Mouse (Mus musculus) midbrain, embryonic 16.5 days (tissue): ENCODE data around the gene Oas3. TPM values are rescaled to one million over a fixed set of nuclear protein-coding genes. Genes with fewer than 3 reads are reported as not detected.

ENCODE experiments used
- ATAC-seq: fragments of 200-750 bp; cut with Nextera tagmentation; 2 replicates; pipeline ENCODE4 v1.8.0; 2017; ENCODE audit warnings: moderate TSS enrichment
- H3K27ac ChIP-seq: fragments of 300-500 bp; sonication (generic); 2 replicates; pipeline ENCODE4 v1.5.1; 2014; ENCODE audit warnings: mild to moderate bottlenecking, low read length, mixed read lengths
- H3K27me3 ChIP-seq: fragments of 300-500 bp; sonication (generic); 2 replicates; pipeline ENCODE4 v1.6.1; 2014; ENCODE audit warnings: low read depth, low read length, mixed read lengths; ENCODE audit not compliant: control insufficient read depth, insufficient read depth
- H3K36me3 ChIP-seq: fragments of 300-500 bp; sonication (generic); 2 replicates; pipeline ENCODE4 v1.6.1; 2014; ENCODE audit warnings: mild to moderate bottlenecking, low read length, moderate library complexity, mixed read lengths; ENCODE audit not compliant: control insufficient read depth, insufficient read depth
- H3K4me1 ChIP-seq: fragments of 300-500 bp; sonication (generic); 2 replicates; pipeline ENCODE4 v1.6.1; 2014; ENCODE audit warnings: mild to moderate bottlenecking, low read length, mixed read lengths; ENCODE audit not compliant: control insufficient read depth, insufficient read depth
- H3K4me2 ChIP-seq: fragments of 300-500 bp; sonication (generic); 2 replicates; pipeline ENCODE4 v1.6.1; 2014; ENCODE audit warnings: mild to moderate bottlenecking, low read length, mixed read lengths
- H3K4me3 ChIP-seq: fragments of 300-500 bp; sonication (generic); 2 replicates; pipeline ENCODE4 v1.5.1; 2014; ENCODE audit warnings: low read depth, mild to moderate bottlenecking, low read length, moderate library complexity, mixed read lengths
- H3K9ac ChIP-seq: fragments of 300-500 bp; sonication (generic); 2 replicates; pipeline ENCODE4 v1.6.1; 2014; ENCODE audit warnings: low read depth, low read length, mixed read lengths
- H3K9me3 ChIP-seq: fragments of 300-500 bp; sonication (generic); replicated peaks from 2 replicates; pipeline ENCODE4 v1.6.1; 2014; ENCODE audit warnings: mild to moderate bottlenecking, low read length, mixed read lengths; ENCODE audit not compliant: control insufficient read depth, poor library complexity, severe bottlenecking
- WGBS: fragments of 180-500 bp; shearing (Covaris S2); extraction: QIAGEN DNeasy Blood & Tissue Kit; methylation state at CpG from one replicate; pipeline ENCODE4 v1.1.7; 2014; 5-methylcytosine and 5-hydroxymethylcytosine counted together
- polyA plus RNA-seq: library from polyadenylated mRNA; unstranded; fragments of >200 nt; fragmentation: Nextera tagmentation; extraction: Ambion mirVana; gene quantifications from 2 replicates; pipeline ENCODE4 v1.2.1, GENCODE M21; 2015

Gene Oas3
- polyA plus RNA-seq, 1 experiment from 2014 or later = 1.1 TPM

GRCm38 (mm10) chr5:120703660-120704059, 73.8 kb downstream of the Oas3 start:
- Histone ChIP-seq H3K27me3 (no peaks in the 10 kb centered on the region), H3K4me3 (no peak overlapping the region), H3K36me3 (no peaks in the 10 kb centered on the region), H3K4me1 (peaks cover 47% of the 10 kb centered on the region), H3K4me2 (no peak overlapping the region), H3K9ac (no peak overlapping the region), H3K9me3 (no peaks in the 10 kb centered on the region), H3K27ac (no peak overlapping the region)
- ATAC-seq = no peak
- WGBS = 91% methylated on average over 3 of the region's 3 CpGs

Other genes with a start within 250 kb of the Oas3 start
- gene Tpcn1, start 189.0 kb downstream of the Oas3 start, polyA plus RNA-seq = 13.1 and 13.5 TPM in 2 replicates
- gene Iqcd, start 188.6 kb downstream of the Oas3 start, polyA plus RNA-seq = 2.0 and 2.1 TPM in 2 replicates
- 27.2 and 33.1 TPM in 2 replicates for gene Rita1, start 165.1 kb downstream of the Oas3 start, polyA plus RNA-seq
- gene Ddx54, start 164.9 kb downstream of the Oas3 start, polyA plus RNA-seq = 38.7 and 39.9 TPM in 2 replicates
- gene Cfap73, start 143.4 kb downstream of the Oas3 start, polyA plus RNA-seq = 0.47 and 1.2 TPM in 2 replicates
- gene Rasal1, start 128.8 kb downstream of the Oas3 start, polyA plus RNA-seq = 2.4 and 4.9 TPM in 2 replicates
- gene Dtx1, start 65.7 kb downstream of the Oas3 start, polyA plus RNA-seq = 49.6 and 50.2 TPM in 2 replicates
- 0.14 and 0.26 TPM in 2 replicates for gene Oas2, start 27.8 kb downstream of the Oas3 start, polyA plus RNA-seq
- 0.34 and 0.72 TPM in 2 replicates for gene Oas1e, start 17.9 kb upstream of the Oas3 start, polyA plus RNA-seq
- gene Oas1c, start 34.9 kb upstream of the Oas3 start, polyA plus RNA-seq = 0.17 and 0.45 TPM in 2 replicates
- gene Oas1f, start 69.7 kb upstream of the Oas3 start, polyA plus RNA-seq = not detected in 2 replicates
- gene Oas1h, start 83.8 kb upstream of the Oas3 start, polyA plus RNA-seq = not detected in 2 replicates
- not detected in 2 replicates for gene Oas1g, start 110.0 kb upstream of the Oas3 start, polyA plus RNA-seq
- 0.46 and 0.84 TPM in 2 replicates for gene Oas1a, start 129.9 kb upstream of the Oas3 start, polyA plus RNA-seq
- 0.16 and 0.23 TPM in 2 replicates for gene Oas1d, start 136.9 kb upstream of the Oas3 start, polyA plus RNA-seq
- 27.4 and 30.2 TPM in 2 replicates for gene Rph3a, start 232.4 kb upstream of the Oas3 start, polyA plus RNA-seq